Mouse (Mus musculus) forebrain, embryonic 13.5 days (tissue): ENCODE measurements at regions not wholly inside any gene's neighbourhood (a gene's known extent, or its start where the extent isn't known, plus 50 kb on each side); places are given as distances from the start of the nearest gene placed in this dataset.

Experiments used
- ATAC-seq: fragments of 200-750 bp; cut with Nextera tagmentation; 2 replicates; pipeline ENCODE4 v1.8.0; 2017
- H3K27ac ChIP-seq: fragments of 300-500 bp; sonication (generic); 2 replicates; pipeline ENCODE4 v1.5.1; 2015; ENCODE audit warnings: inconsistent platforms, mild to moderate bottlenecking, moderate library complexity
- H3K27me3 ChIP-seq: fragments of 300-500 bp; sonication (generic); 2 replicates; pipeline ENCODE4 v1.6.1; 2015; ENCODE audit warnings: mild to moderate bottlenecking, inconsistent platforms
- H3K36me3 ChIP-seq: fragments of 300-500 bp; sonication (generic); 2 replicates; pipeline ENCODE4 v1.6.1; 2015; ENCODE audit warnings: mild to moderate bottlenecking, inconsistent platforms; ENCODE audit not compliant: poor library complexity, severe bottlenecking
- H3K4me1 ChIP-seq: fragments of 300-500 bp; sonication (generic); 2 replicates; pipeline ENCODE4 v1.6.1; 2015; ENCODE audit warnings: inconsistent platforms
- H3K4me2 ChIP-seq: fragments of 300-500 bp; sonication (generic); 2 replicates; pipeline ENCODE4 v1.6.1; 2015; ENCODE audit warnings: inconsistent platforms, mild to moderate bottlenecking, moderate library complexity
- H3K4me3 ChIP-seq: fragments of 300-500 bp; sonication (generic); 2 replicates; pipeline ENCODE4 v1.5.1; 2015; ENCODE audit warnings: mild to moderate bottlenecking, inconsistent platforms
- H3K9ac ChIP-seq: fragments of 300-500 bp; sonication (generic); 2 replicates; pipeline ENCODE4 v1.6.1; 2015; ENCODE audit warnings: mild to moderate bottlenecking, inconsistent platforms
- H3K9me3 ChIP-seq: fragments of 300-500 bp; sonication (generic); replicated peaks from 2 replicates; pipeline ENCODE4 v1.6.1; 2016; ENCODE audit warnings: inconsistent platforms
- WGBS: fragments of 180-500 bp; shearing (Covaris S2); methylation state at CpG from one replicate; pipeline ENCODE4 v1.1.7; 2015; 5-methylcytosine and 5-hydroxymethylcytosine counted together

- Histone ChIP-seq H3K9ac (no peak overlapping the region), H3K27ac (no peak overlapping the region), H3K9me3 (no peaks in the 10 kb centered on the region), H3K27me3 (no peaks in the 10 kb centered on the region), H3K36me3 (no peaks in the 10 kb centered on the region), H3K4me2 (no peak overlapping the region), H3K4me3 (no peak overlapping the region), H3K4me1 (no peaks in the 10 kb centered on the region)
- WGBS = 60% methylated on average over 4 of the region's 4 CpGs
- ATAC-seq = no peak
These were observed 112.0 kb downstream of the Adamts15 start for GRCm38 (mm10) chr9:30810290-30810689.

- Histone ChIP-seq H3K9ac (no peak overlapping the region), H3K36me3 (no peaks in the 10 kb centered on the region), H3K4me1 (no peaks in the 10 kb centered on the region), H3K27me3 (no peaks in the 10 kb centered on the region), H3K4me2 (no peak overlapping the region), H3K27ac (no peak overlapping the region), H3K4me3 (no peak overlapping the region), H3K9me3 (no peaks in the 10 kb centered on the region)
- 88% methylated on average over 11 of the region's 11 CpGs for WGBS
- no peak for ATAC-seq
These were observed 113.3 kb downstream of the Adamts15 start for GRCm38 (mm10) chr9:30808863-30809491.

- H3K27me3 ChIP-seq = no peaks in the 10 kb centered on the region
- ATAC-seq = no peak
- H3K9ac ChIP-seq = no peak overlapping the region
- H3K4me1 ChIP-seq = no peaks in the 10 kb centered on the region
- H3K4me3 ChIP-seq = no peak overlapping the region
- no peaks in the 10 kb centered on the region for H3K36me3 ChIP-seq
- H3K9me3 ChIP-seq = no peaks in the 10 kb centered on the region
- H3K27ac ChIP-seq = no peak overlapping the region
- WGBS = 87% methylated on average over 10 of the region's 10 CpGs
- H3K4me2 ChIP-seq = no peak overlapping the region
These were observed 118.3 kb downstream of the Adamts15 start for GRCm38 (mm10) chr9:30803755-30804532.

GRCm38 (mm10) chr9:30802826-30803225 is 119.4 kb downstream of the Adamts15 start:
- Histone ChIP-seq H3K4me1 (no peaks in the 10 kb centered on the region), H3K27me3 (no peaks in the 10 kb centered on the region), H3K4me2 (no peak overlapping the region), H3K36me3 (no peaks in the 10 kb centered on the region), H3K27ac (no peak overlapping the region), H3K4me3 (no peak overlapping the region), H3K9ac (no peak overlapping the region), H3K9me3 (no peaks in the 10 kb centered on the region)
- ATAC-seq = no peak
- 64% methylated on average over 3 of the region's 3 CpGs for WGBS

GRCm38 (mm10) chr9:30794701-30795407 is 127.4 kb downstream of the Adamts15 start:
- Histone ChIP-seq H3K4me1 (no peaks in the 10 kb centered on the region), H3K36me3 (no peaks in the 10 kb centered on the region), H3K27ac (no peak overlapping the region), H3K4me2 (no peak overlapping the region), H3K27me3 (no peaks in the 10 kb centered on the region), H3K4me3 (no peak overlapping the region), H3K9me3 (no peaks in the 10 kb centered on the region), H3K9ac (no peak overlapping the region)
- WGBS = 87% methylated on average over 3 of the region's 3 CpGs
- no peak for ATAC-seq

GRCm38 (mm10) chr9:30781221-30781620 is 141.0 kb downstream of the Adamts15 start:
- H3K9me3 ChIP-seq = no peaks in the 10 kb centered on the region
- H3K36me3 ChIP-seq = no peaks in the 10 kb centered on the region
- no peak for ATAC-seq
- H3K4me3 ChIP-seq = no peak overlapping the region
- 71% methylated on average over 2 of the region's 2 CpGs for WGBS
- no peak overlapping the region for H3K4me2 ChIP-seq
- no peak overlapping the region for H3K27ac ChIP-seq
- no peaks in the 10 kb centered on the region for H3K4me1 ChIP-seq
- no peak overlapping the region for H3K9ac ChIP-seq
- H3K27me3 ChIP-seq = no peaks in the 10 kb centered on the region

- no peaks in the 10 kb centered on the region for H3K4me1 ChIP-seq
- no peaks in the 10 kb centered on the region for H3K9me3 ChIP-seq
- H3K4me2 ChIP-seq = no peak overlapping the region
- no peak overlapping the region for H3K27ac ChIP-seq
- H3K27me3 ChIP-seq = no peaks in the 10 kb centered on the region
- H3K36me3 ChIP-seq = no peaks in the 10 kb centered on the region
- no peak overlapping the region for H3K4me3 ChIP-seq
- WGBS = 82% methylated on average over 2 of the region's 2 CpGs
- no peak overlapping the region for H3K9ac ChIP-seq
- ATAC-seq = no peak
These were observed 144.4 kb downstream of the Adamts15 start for GRCm38 (mm10) chr9:30777816-30778215.

- no peaks in the 10 kb centered on the region for H3K27me3 ChIP-seq
- WGBS = 71% methylated on average over 6 of the region's 6 CpGs
- ATAC-seq = no peak
These were observed 147.1 kb downstream of the Adamts15 start for GRCm38 (mm10) chr9:30775161-30775560.

GRCm38 (mm10) chr9:30772456-30772855 is 149.8 kb downstream of the Adamts15 start:
- Histone ChIP-seq H3K36me3 (no peaks in the 10 kb centered on the region), H3K4me1 (no peaks in the 10 kb centered on the region), H3K9ac (no peak overlapping the region), H3K4me2 (no peak overlapping the region), H3K9me3 (no peaks in the 10 kb centered on the region), H3K27me3 (no peaks in the 10 kb centered on the region), H3K27ac (no peak overlapping the region), H3K4me3 (no peak overlapping the region)
- ATAC-seq = no peak
- 65% methylated on average over 3 of the region's 3 CpGs for whole genome bisulfite sequencing

More at GRCm38 (mm10) chr9:30775161-30775560, 147.1 kb downstream of the Adamts15 start:
- no peak overlapping the region for H3K9ac ChIP-seq
- H3K9me3 ChIP-seq = no peaks in the 10 kb centered on the region
- no peak overlapping the region for H3K27ac ChIP-seq
- H3K4me2 ChIP-seq = no peak overlapping the region
- H3K4me1 ChIP-seq = no peaks in the 10 kb centered on the region
- H3K4me3 ChIP-seq = no peak overlapping the region
- H3K36me3 ChIP-seq = no peaks in the 10 kb centered on the region

- no peak overlapping the region for H3K4me3 ChIP-seq
- no peak overlapping the region for H3K9ac ChIP-seq
- WGBS = 89% methylated on average over 8 of the region's 8 CpGs
- H3K27me3 ChIP-seq = no peaks in the 10 kb centered on the region
- no peak overlapping the region for H3K27ac ChIP-seq
- ATAC-seq = no peak
- H3K36me3 ChIP-seq = no peaks in the 10 kb centered on the region
- no peaks in the 10 kb centered on the region for H3K9me3 ChIP-seq
- no peaks in the 10 kb centered on the region for H3K4me1 ChIP-seq
- H3K4me2 ChIP-seq = no peak overlapping the region
These were observed 151.6 kb downstream of the Adamts15 start for GRCm38 (mm10) chr9:30770436-30771173.

GRCm38 (mm10) chr9:30769435-30769729 is 152.9 kb downstream of the Adamts15 start:
- 88% methylated on average over 4 of the region's 4 CpGs for WGBS
- Histone ChIP-seq H3K4me1 (no peaks in the 10 kb centered on the region), H3K27me3 (no peaks in the 10 kb centered on the region), H3K4me3 (no peak overlapping the region), H3K36me3 (no peaks in the 10 kb centered on the region), H3K4me2 (no peak overlapping the region), H3K27ac (no peak overlapping the region), H3K9me3 (no peaks in the 10 kb centered on the region), H3K9ac (no peak overlapping the region)
- no peak for ATAC-seq
